Mouse (Mus musculus) bone marrow macrophage, adult 2 months (primary cell): ENCODE measurements around the gene Fastkd5. TPM values are rescaled to one million over a fixed set of nuclear protein-coding genes. Genes with fewer than 3 reads are reported as not detected.

Source experiments
- H3K27ac ChIP-seq: 2 replicates; pipeline ENCODE4 v1.5.1; 2012; ENCODE audit warnings: low read depth, low read length; ENCODE audit not compliant: insufficient read depth
- H3K4me1 ChIP-seq: 2 replicates; pipeline ENCODE4 v1.6.1; 2012; ENCODE audit warnings: low read length; ENCODE audit not compliant: control insufficient read depth, insufficient read depth
- H3K4me3 ChIP-seq: 2 replicates; pipeline ENCODE4 v1.5.1; 2012; ENCODE audit warnings: mild to moderate bottlenecking, low read length, moderate library complexity; ENCODE audit not compliant: insufficient read depth
- CTCF ChIP-seq: IDR thresholded peaks from 2 replicates; pipeline ENCODE4 v1.5.1; 2012; ENCODE audit warnings: low read depth, mild to moderate bottlenecking, low read length, moderate library complexity
- POLR2A ChIP-seq: IDR thresholded peaks from 2 replicates; pipeline ENCODE4 v1.6.1; 2012; ENCODE audit warnings: mild to moderate bottlenecking, low read depth, low read length, borderline replicate concordance
- polyA plus RNA-seq: library from polyadenylated mRNA; stranded (reverse); fragments of >200 nt; gene quantifications from 2 replicates; pipeline ENCODE4 v1.2.4, GENCODE M21; 2012; ENCODE audit not compliant: missing spikeins, insufficient read depth, insufficient read length

The Fastkd5 gene
- polyA plus RNA-seq, 1 experiment: 6.1 TPM

DNA sequence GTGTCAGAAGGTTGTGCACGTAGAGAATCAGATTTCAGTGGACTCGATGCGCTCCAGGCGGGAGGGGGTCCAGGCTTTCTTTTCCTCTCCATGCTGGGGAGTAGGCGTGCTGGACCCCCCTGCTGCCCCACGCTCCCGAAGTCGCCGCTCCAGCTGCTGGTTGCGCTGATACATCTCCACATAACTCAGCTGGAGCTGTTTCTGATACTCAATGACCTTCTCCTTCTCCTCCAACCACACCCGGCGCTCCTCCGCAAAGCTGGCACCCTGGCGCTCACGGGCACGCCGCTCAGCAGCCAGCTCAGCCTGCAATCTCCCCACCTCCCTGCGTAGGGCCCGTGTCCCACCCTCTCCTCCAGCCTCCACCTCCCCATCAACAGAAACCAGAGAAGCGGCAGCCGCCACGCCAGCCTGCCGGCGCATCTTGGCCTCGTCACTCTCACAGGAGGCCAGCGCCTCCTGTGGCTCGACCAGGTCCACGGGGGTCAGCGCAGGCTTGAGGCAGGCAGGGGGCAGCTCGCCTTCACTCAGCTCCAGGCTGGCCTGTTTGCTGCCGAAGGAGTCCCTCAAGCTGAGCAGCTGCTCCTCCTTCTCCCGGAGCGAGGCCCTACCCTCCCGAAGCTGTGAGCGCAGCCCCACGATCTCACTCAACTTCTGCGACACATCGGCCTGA is 5.0 kb upstream of the Fastkd5 start:
- Histone ChIP-seq H3K4me1 (peaks cover 7% of the 10 kb centered on the region), H3K4me3 (peak overlapping the region; percentile 53)
- no peak for TF ChIP-seq CTCF
- TF ChIP-seq POLR2A: no peak

DNA sequence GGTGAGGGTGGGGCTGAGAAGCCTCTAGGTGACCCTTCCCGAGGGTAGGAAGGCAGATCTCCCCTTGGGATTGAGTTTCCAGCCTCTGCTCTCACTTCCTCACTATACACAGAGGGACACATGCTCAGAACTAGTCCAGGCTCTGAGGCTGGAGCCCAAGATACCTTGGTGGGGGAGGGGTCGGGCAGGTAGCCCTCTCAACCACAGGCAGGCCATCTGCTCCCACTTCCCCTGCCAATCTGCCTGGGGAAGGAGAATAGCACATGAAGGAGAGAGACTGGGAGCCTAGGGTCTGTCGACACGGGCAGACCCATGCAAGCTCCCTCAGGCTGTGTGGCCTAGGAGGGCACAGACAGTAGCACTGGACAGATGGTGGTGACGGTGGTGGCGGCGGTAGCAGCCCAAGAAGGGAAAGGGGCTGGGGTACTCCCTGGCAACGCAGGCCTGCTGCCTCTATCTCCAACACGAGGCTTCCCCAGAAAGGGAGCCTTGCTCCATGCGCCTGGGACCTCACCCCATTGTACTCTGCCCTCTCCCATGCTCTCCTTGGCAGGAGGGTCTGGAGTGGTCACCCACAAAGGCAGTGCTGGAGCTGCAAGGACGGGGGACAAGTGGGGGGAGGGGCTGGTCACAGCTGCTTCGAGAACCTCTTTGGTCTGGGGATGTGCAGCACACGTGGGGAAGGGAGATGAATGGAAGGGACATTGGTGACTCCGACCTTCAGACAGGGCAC is 4.3 kb upstream of the Fastkd5 start:
- H3K4me3 ChIP-seq: peak overlapping the region; percentile 53
- peaks cover 7% of the 10 kb centered on the region for H3K4me1 ChIP-seq
- H3K27ac ChIP-seq: no peak overlapping the region
- TF ChIP-seq POLR2A: no peak
- no peak for TF ChIP-seq CTCF

More for the DNA sequence above, 5.0 kb upstream of the Fastkd5 start:
- no peak overlapping the region for H3K27ac ChIP-seq

- peaks cover 7% of the 10 kb centered on the region for H3K4me1 ChIP-seq
- TF ChIP-seq POLR2A: no peak
- no peak for TF ChIP-seq CTCF
- H3K27ac ChIP-seq: no peak overlapping the region
Measured at GRCm38 (mm10) chr2:130632887-130633675, 3.3 kb upstream of the Fastkd5 start.

DNA sequence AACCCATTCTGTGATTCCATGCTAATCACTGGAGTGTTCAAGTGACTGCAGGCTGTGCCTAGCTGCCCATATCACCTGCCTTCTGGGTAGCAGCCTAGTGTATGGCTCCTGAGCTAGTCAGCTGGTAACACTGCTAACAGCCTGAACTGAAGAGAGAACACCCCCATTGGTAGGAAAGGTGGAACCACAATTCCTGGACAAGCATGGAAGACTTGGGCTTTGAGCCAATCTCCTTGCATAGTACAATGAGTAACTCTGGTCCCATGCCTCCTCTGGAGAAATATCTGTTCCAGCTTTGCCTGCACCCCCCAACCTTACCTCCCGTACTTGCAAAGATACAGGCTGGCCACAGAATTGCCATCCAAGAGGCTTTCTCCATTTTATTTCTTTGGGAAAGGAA is 2.6 kb upstream of the Fastkd5 start:
- Histone ChIP-seq H3K27ac (no peak overlapping the region), H3K4me1 (peaks cover 7% of the 10 kb centered on the region), H3K4me3 (no peak overlapping the region)
- TF ChIP-seq CTCF: no peak

More at GRCm38 (mm10) chr2:130632887-130633675, 3.3 kb upstream of the Fastkd5 start:
- H3K4me3 ChIP-seq: no peak overlapping the region

DNA sequence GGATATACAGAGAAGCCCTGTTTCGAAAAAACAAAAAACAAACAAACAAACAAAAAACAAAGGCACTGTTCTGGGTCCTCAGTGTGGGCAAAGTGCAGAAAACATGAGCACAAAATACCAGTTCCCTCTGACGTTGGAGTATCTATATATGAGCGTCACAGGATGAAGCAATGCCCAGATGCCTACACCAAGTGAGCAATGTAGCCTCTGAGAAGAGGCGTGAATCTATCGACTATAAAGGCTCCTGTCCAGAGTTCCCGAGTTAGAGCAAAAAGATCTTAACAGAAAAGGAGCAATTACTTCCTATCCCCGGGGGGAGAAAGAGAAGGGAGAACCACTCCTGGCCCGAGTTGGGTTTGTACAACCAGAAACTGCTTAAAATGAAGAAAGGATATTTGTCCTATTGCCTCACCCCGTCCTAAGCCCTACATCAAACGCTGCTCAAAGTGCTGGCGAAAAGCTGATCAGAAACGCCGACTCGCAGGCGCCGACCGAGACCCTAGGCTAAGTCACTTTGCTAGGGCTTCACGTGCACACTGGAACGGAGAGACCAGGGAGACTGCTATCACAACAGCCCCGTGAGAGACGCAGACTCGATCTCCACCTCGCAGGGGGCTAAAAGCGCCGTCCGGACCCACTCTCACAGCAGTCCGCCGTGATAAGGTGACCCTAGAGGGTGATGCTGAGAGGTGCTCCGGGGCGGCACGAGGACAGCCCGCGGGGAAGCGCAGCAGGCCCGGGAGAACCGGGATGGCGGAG is 568 bp downstream of the Fastkd5 start:
- TF ChIP-seq POLR2A: no peak
- TF ChIP-seq CTCF: no peak
- peak overlapping the region; percentile 97 for H3K4me3 ChIP-seq
- peak overlapping the region; percentile 27; the same call in 1 of the 2 replicates for H3K27ac ChIP-seq
- H3K4me1 ChIP-seq: peaks cover 7% of the 10 kb centered on the region

DNA sequence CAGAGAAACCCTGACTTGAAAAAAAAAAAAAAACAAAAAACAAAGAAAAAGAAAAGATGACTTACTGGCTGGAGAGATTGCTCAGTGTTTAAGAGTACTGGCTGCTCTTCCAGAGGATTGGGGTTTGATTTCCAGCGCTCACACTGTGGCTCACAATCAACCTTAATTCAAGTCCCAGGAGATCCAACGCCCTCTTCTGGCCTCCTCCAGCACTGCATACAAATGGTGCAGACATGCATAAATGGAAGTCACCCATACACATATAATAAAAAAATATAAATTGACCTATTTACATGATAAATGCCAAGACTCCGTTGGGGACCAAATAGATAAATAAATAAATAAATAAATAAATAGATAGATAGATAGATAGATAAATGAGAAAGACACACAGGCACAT is 1.4 kb downstream of the Fastkd5 start:
- TF ChIP-seq CTCF (no peak), POLR2A (no peak)
- no peak overlapping the region for H3K27ac ChIP-seq
- H3K4me3 ChIP-seq: no peak overlapping the region
- H3K4me1 ChIP-seq: peaks cover 7% of the 10 kb centered on the region

DNA sequence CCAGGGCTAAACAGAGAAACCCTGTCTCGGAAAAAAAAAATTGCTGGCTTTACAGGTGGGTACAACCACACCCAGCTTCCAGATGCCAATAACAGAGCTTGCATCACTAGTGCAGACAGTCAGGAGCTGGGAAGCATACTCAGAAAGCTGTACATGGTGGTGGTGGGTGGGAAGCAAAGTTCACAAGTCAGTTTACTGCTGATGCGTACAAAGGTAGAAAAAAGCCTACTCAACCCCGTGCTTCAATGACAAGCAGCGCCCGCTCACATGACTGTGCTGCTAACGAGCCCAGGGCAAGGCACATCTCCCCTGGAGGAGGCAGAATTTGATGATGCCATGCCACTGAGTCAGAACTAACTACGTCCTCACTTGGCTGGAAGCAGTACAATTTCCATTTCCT is 10.9 kb downstream of the Fastkd5 start:
- no peak overlapping the region for H3K27ac ChIP-seq
- no peaks in the 10 kb centered on the region for H3K4me1 ChIP-seq
- H3K4me3 ChIP-seq: no peak overlapping the region
- TF ChIP-seq CTCF (no peak), POLR2A (no peak)

DNA sequence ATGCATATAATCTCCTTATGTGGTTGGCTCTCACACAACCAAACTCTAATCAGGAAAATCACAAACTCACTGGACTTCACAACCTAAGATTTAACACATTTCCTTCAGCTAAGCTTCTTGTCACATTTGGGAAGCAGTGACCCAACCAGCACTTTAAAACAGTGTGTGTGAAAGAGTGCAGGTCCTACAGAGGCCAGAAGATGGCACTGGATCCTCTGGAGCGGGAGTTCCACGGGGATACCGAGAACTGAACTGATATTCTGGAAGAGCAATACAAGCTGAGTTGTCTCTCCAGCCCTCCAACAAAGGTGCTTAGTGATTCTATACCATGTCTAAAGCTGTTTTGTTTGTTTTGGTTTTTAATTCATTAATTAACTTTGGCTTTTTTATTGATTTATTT is 16.7 kb downstream of the Fastkd5 start:
- no peaks in the 10 kb centered on the region for H3K4me1 ChIP-seq
- H3K27ac ChIP-seq: no peak overlapping the region
- no peak overlapping the region for H3K4me3 ChIP-seq
- TF ChIP-seq CTCF (peak; percentile 34; the same call in 1 of the 2 replicates), POLR2A (no peak)

GRCm38 (mm10) chr2:130602195-130602594 is 27.6 kb downstream of the Fastkd5 start:
- TF ChIP-seq CTCF (no peak), POLR2A (no peak)
- Histone ChIP-seq H3K4me1 (0 out of 2 replicates have a peak, but pooled peaks cover 2% of the 10 kb centered on the region), H3K27ac (no peak overlapping the region), H3K4me3 (no peak overlapping the region)
